Mouse (Mus musculus) liver, embryonic 16.5 days (tissue): ENCODE data around the gene Ccdc34. TPM values are rescaled to one million over a fixed set of nuclear protein-coding genes. Genes with fewer than 3 reads are reported as not detected.

ENCODE experiments used
- ATAC-seq: fragments of 200-750 bp; cut with Nextera tagmentation; 2 replicates; pipeline ENCODE4 v1.8.0; 2017; ENCODE audit warnings: low read depth, mild to moderate bottlenecking, moderate number of reproducible peaks, moderate library complexity
- H3K27ac ChIP-seq: fragments of 300-500 bp; sonication (generic); 2 replicates; pipeline ENCODE4 v1.5.1; 2014; ENCODE audit warnings: mild to moderate bottlenecking, low read length
- H3K27me3 ChIP-seq: fragments of 300-500 bp; sonication (generic); 2 replicates; pipeline ENCODE4 v1.6.1; 2014; ENCODE audit warnings: low read depth, low read length, mixed read lengths; ENCODE audit not compliant: control insufficient read depth, insufficient read depth
- H3K36me3 ChIP-seq: fragments of 300-500 bp; sonication (generic); 2 replicates; pipeline ENCODE4 v1.6.1; 2014; ENCODE audit warnings: mild to moderate bottlenecking; ENCODE audit not compliant: control insufficient read depth, insufficient read depth
- H3K4me1 ChIP-seq: fragments of 300-500 bp; sonication (generic); 2 replicates; pipeline ENCODE4 v1.6.1; 2014; ENCODE audit warnings: low read depth, low read length, mixed read lengths; ENCODE audit not compliant: control insufficient read depth
- H3K4me2 ChIP-seq: fragments of 300-500 bp; sonication (generic); 2 replicates; pipeline ENCODE4 v1.6.1; 2014; ENCODE audit warnings: low read depth, low read length, mixed read lengths
- H3K4me3 ChIP-seq: fragments of 300-500 bp; sonication (generic); 2 replicates; pipeline ENCODE4 v1.5.1; 2014; ENCODE audit warnings: low read depth, mild to moderate bottlenecking, low read length
- H3K9ac ChIP-seq: fragments of 300-500 bp; sonication (generic); 2 replicates; pipeline ENCODE4 v1.6.1; 2014; ENCODE audit warnings: low read depth, low read length
- H3K9me3 ChIP-seq: fragments of 300-500 bp; sonication (generic); replicated peaks from 2 replicates; pipeline ENCODE4 v1.6.1; 2016; ENCODE audit warnings: low read length; ENCODE audit not compliant: control insufficient read depth
- WGBS: fragments of 180-500 bp; shearing (Covaris S2); extraction: QIAGEN DNeasy Blood & Tissue Kit; methylation state at CpG from one replicate; pipeline ENCODE4 v1.1.7; 2014; ENCODE audit not compliant: insufficient replicate concordance; 5-methylcytosine and 5-hydroxymethylcytosine counted together
- polyA plus RNA-seq: library from polyadenylated mRNA; unstranded; fragments of >200 nt; fragmentation: Nextera tagmentation; extraction: Ambion mirVana; gene quantifications from 2 replicates; pipeline ENCODE4 v1.2.1, GENCODE M21; 2015

Ccdc34 gene
- polyA plus RNA-seq, 1 experiment from 2014 or later = 18.1 TPM

DNA sequence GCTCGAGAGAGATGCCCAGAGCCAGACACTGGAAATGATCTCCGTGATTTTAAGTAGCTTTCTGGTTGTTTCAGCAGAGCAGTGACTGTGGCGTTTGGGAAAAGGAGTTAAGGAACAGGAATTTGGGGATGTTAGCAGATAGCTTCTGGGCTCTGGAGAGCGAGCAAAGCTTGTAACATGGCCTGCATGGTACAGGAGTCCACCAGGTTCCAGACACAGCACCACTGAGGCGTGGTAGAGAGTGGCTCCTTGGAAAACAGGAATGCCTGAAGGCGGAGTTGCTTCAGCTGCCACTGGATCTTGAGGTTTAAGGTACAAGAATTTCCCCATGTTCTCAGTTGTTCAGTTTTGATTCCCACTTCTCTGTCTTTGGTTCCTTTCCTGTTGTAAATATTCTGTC, 40.3 kb upstream of the Ccdc34 start:
- 72% methylated on average over 6 of the region's 6 CpGs for WGBS
- no peak overlapping the region for H3K4me3 ChIP-seq
- no peaks in the 10 kb centered on the region for H3K9me3 ChIP-seq
- no peak for ATAC-seq
- no peak overlapping the region for H3K4me2 ChIP-seq
- no peaks in the 10 kb centered on the region for H3K36me3 ChIP-seq
- H3K9ac ChIP-seq = no peak overlapping the region
- no peak overlapping the region for H3K27ac ChIP-seq
- H3K4me1 ChIP-seq = no peaks in the 10 kb centered on the region; the same call in 1 of the 2 replicates
- no peaks in the 10 kb centered on the region for H3K27me3 ChIP-seq

DNA sequence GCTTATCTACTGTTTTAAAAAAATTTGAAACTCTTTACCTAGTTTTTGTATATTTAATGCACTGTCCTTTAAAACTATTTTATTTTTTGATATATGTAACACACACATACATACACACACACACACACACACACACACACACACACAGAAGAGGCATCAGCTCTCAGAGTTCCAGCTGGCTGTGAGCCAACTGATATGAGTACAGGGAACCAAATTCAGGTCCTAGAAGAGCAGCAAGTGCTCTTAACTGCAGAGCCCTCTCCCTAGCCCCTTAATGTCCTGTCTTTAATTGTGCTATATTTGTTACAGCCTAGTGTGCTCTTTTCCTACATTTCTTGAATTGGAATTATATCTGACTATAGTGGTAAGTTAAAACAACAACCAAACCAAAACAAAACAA, 38.4 kb upstream of the Ccdc34 start:
- no peak overlapping the region for H3K9ac ChIP-seq
- ATAC-seq = no peak
- H3K9me3 ChIP-seq = no peaks in the 10 kb centered on the region

DNA sequence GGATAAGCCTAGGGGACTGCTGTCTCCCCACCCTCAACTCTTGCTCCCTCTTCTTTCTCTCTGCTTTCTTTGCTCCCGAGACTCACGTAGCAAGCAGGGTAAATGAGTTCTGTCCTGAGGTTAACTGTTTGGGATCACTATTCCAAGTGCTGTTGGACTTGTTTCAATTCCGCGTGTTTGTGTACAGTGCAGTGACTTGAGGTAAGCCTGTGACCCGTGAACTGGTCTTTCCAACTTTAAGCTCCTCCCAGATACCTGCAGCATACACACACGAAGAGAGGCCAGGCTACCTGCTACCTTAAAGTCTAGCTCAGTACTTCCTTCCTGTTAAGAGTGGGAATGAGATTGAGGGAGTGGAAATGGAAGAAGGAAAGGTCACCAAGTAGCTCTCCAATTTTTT, 34.2 kb upstream of the Ccdc34 start:
- Histone ChIP-seq H3K4me3 (no peak overlapping the region), H3K9me3 (no peaks in the 10 kb centered on the region), H3K4me2 (no peak overlapping the region), H3K4me1 (no peaks in the 10 kb centered on the region; the same call in none of the 2 replicates), H3K36me3 (no peaks in the 10 kb centered on the region), H3K27me3 (no peaks in the 10 kb centered on the region), H3K27ac (peak overlapping the region; percentile 25; the same call in 1 of the 2 replicates), H3K9ac (no peak overlapping the region)
- WGBS = 63% methylated on average over 6 of the region's 6 CpGs
- ATAC-seq = 0 out of 2 replicates have a peak, but pooled peaks have one; percentile 20

More for the DNA sequence above, 38.4 kb upstream of the Ccdc34 start:
- Histone ChIP-seq H3K4me2 (no peak overlapping the region), H3K27me3 (no peaks in the 10 kb centered on the region), H3K4me3 (no peak overlapping the region), H3K36me3 (no peaks in the 10 kb centered on the region), H3K4me1 (no peaks in the 10 kb centered on the region; the same call in none of the 2 replicates), H3K27ac (no peak overlapping the region)

DNA sequence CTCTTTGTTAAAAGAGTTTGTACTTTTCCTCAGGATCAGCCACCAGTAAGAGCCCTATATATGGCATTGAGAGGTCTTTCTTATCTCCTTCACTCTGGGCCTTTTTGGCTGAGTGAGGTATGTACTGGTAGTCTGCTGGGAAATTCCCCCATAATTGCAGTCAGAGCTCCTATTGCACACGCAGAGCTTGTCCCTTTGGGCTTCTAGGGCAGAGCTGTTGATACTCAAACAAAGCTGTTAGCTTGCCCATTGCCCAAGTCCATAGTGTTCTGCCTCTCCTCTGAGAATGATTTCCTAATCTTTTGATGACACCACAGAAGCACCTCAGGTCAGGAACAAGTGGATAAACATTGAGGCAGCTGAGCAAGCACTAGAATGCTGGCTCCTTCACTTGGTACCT, 32.7 kb upstream of the Ccdc34 start:
- Histone ChIP-seq H3K4me2 (no peak overlapping the region), H3K27ac (peak overlapping the region; percentile 78)
- WGBS = 50% methylated on average over 1 of the region's 1 CpGs

DNA sequence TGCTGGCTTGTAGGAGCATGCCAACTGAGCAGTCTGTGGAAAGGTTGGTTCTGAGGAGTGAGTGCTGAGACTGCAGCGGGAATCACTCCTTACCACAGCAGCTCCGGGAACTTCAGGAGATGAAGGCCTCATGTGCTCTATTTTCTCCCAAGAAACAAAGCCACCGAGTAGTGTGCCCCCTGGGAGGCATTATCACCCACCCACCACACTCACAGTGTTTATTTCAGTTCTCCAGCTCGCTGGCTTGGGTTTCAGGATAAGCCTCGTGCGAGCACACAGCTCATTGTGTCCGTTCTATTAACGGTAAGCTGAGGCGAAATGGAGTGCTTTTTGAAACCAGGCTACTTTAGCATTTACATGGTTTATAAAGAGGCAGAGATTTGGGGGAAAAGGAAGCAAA, 32.1 kb upstream of the Ccdc34 start:
- Histone ChIP-seq H3K4me2 (no peak overlapping the region), H3K4me3 (no peak overlapping the region), H3K36me3 (no peaks in the 10 kb centered on the region), H3K9me3 (no peaks in the 10 kb centered on the region), H3K27me3 (no peaks in the 10 kb centered on the region), H3K27ac (no peak overlapping the region), H3K9ac (no peak overlapping the region), H3K4me1 (no peaks in the 10 kb centered on the region; the same call in none of the 2 replicates)
- ATAC-seq = no peak
- 67% methylated on average over 9 of the region's 9 CpGs for WGBS

More for the DNA sequence above, 32.7 kb upstream of the Ccdc34 start:
- Histone ChIP-seq H3K36me3 (no peaks in the 10 kb centered on the region), H3K4me3 (no peak overlapping the region), H3K9me3 (no peaks in the 10 kb centered on the region), H3K27me3 (no peaks in the 10 kb centered on the region), H3K4me1 (no peaks in the 10 kb centered on the region; the same call in none of the 2 replicates), H3K9ac (no peak overlapping the region)
- ATAC-seq = peak; percentile 87

DNA sequence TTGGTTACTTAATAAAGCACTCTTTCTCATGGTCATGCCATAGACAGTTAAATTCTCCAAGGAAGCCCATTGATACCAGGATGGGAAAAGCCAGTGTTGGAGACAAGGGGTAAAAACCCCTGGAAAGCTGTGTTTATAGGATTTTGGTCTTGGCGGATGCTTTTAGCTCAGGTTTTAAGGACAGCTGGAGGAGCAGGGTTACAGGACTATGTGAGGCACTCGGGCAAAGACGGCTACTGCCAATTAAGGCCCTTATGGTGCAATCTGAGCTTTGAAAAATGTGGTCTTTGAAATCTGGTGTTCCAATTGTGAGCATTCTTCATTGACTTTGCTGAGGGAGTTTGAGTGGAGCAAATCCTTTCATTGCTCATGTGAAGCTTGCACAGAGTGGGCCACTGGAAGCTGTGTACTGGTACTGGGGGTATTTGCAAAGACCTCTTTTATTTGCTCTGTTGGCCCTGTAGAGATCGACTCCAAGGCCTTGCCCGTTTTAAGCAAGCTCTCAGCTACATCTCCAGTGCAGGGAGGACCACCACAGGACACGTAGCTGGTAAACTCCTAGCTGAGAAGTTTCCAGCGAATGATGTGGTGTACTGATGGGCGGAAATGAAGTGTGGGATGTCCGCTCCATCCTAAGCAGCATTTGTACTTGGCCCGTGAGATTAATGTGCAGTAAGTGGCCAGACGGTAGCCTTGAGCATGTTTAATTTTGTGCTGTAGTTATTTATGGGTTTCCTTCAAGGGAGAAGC, 31.4 kb upstream of the Ccdc34 start:
- no peaks in the 10 kb centered on the region; the same call in none of the 2 replicates for H3K4me1 ChIP-seq
- no peak overlapping the region for H3K27ac ChIP-seq
- no peak overlapping the region for H3K4me3 ChIP-seq
- no peaks in the 10 kb centered on the region for H3K27me3 ChIP-seq
- no peak overlapping the region for H3K9ac ChIP-seq
- no peaks in the 10 kb centered on the region for H3K36me3 ChIP-seq
- H3K9me3 ChIP-seq = no peaks in the 10 kb centered on the region
- WGBS = 67% methylated on average over 11 of the region's 11 CpGs
- ATAC-seq = no peak
- no peak overlapping the region for H3K4me2 ChIP-seq

DNA sequence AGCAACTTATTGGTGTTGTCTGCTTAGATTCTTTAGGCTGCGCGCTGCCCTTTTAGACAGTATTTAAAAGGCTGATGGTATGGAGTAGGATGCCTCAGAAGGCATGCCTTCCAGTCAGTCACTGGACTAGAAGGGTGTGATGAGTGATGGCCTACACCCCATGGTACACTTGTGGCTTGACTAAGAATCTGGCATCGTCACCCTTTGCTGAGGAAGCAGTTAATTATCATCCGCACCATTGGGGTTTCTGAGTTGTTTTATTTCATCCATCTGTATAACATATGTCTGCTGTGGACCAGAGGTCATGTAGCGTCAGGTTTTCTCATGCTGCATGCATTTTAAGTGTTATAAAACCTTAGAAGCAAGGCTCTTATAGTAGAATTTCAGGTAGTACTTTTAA, 29.7 kb upstream of the Ccdc34 start:
- no peak overlapping the region for H3K9ac ChIP-seq

DNA sequence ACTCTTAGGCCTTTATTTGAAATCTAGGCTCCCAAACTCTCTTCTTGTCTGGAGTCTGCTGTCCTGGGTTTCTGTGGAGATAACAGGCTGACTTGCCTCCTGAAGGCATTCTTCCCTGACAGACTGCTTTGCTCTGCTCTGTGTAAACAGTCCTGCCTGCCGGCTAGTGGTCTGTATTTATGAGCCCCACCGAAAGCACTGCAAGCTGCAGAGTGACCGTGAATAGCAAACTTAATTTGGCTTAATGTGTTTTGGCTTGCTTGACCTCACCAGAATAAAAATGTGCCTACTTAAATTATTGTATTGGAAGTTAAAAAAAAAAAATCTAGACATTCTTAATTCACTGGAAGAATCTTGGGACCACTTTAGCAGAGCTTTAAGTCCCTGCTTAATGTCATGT, 28.4 kb upstream of the Ccdc34 start:
- WGBS = 37% methylated on average over 3 of the region's 3 CpGs
- no peak for ATAC-seq
- Histone ChIP-seq H3K27me3 (no peaks in the 10 kb centered on the region), H3K4me2 (no peak overlapping the region), H3K27ac (no peak overlapping the region), H3K9ac (no peak overlapping the region), H3K9me3 (no peaks in the 10 kb centered on the region), H3K4me3 (no peak overlapping the region), H3K36me3 (no peaks in the 10 kb centered on the region), H3K4me1 (peaks cover 5% of the 10 kb centered on the region)

More for the DNA sequence above, 29.7 kb upstream of the Ccdc34 start:
- no peak overlapping the region for H3K4me2 ChIP-seq
- peaks cover 5% of the 10 kb centered on the region for H3K4me1 ChIP-seq
- no peak overlapping the region for H3K27ac ChIP-seq
- no peaks in the 10 kb centered on the region for H3K27me3 ChIP-seq
- 77% methylated on average over 5 of the region's 5 CpGs for WGBS
- no peak overlapping the region for H3K4me3 ChIP-seq
- no peak for ATAC-seq
- H3K9me3 ChIP-seq = no peaks in the 10 kb centered on the region
- no peaks in the 10 kb centered on the region for H3K36me3 ChIP-seq

DNA sequence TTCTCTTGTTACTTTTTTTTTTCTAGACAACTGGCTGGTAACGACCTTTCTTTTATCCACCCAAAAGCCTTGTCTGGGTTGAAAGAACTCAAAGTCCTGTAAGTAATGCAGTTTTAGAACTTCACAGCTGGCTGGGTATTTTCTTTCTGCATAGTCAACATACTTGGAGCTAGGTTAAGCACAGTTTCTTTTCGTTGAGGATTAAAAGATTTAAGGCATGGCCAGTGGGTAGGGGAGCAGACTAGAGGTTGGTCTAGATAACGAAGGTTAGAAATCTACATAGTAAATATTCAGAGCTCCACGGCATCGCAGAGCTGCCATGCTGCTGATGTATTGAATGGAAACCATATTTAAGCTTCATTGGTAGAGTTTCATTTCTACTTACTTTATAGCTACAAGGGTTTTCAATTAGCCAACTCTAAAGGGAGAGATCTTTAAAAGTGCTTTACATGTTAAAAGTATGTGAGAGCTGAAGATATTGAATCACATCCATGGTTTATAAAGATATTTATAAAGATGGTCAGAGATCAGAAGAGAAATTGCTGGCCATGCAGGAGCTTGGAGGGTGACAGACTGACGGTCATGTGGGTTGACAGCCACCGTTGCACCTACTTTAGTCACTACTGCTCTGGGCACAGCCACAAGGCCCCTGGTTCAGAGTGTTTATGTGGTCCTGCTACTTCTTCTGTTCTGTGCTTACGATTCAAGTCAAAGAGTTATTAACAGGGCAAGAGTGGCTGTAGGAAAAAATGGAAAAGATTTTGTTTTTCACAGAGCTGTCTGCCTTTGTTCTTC, 27.7 kb upstream of the Ccdc34 start:
- Histone ChIP-seq H3K27me3 (no peaks in the 10 kb centered on the region), H3K4me2 (no peak overlapping the region), H3K4me3 (no peak overlapping the region), H3K4me1 (peaks cover 8% of the 10 kb centered on the region), H3K9me3 (no peaks in the 10 kb centered on the region), H3K27ac (no peak overlapping the region), H3K36me3 (no peaks in the 10 kb centered on the region), H3K9ac (no peak overlapping the region)
- ATAC-seq = no peak
- WGBS = 61% methylated on average over 8 of the region's 8 CpGs
